Mouse (Mus musculus) embryonic facial prominence, embryonic 11.5 days (tissue): ENCODE measurements around the gene Sv2b. TPM values are rescaled to one million over a fixed set of nuclear protein-coding genes. Genes with fewer than 3 reads are reported as not detected.

ENCODE experiments used
- ATAC-seq: fragments of 200-750 bp; cut with Nextera tagmentation; replicated peaks from 2 replicates; pipeline ENCODE4 v1.8.0; 2017; ENCODE audit warnings: low read depth; ENCODE audit not compliant: insufficient number of reproducible peaks, low FRiP score, low TSS enrichment
- DNase-seq: peaks from one replicate; pipeline ENCODE4 v3.0.0-alpha.2; 2015; ENCODE audit warnings: low spot score
- H3K27ac ChIP-seq: fragments of 300-500 bp; sonication (generic); replicated peaks from 2 replicates; pipeline ENCODE4 v1.5.1; 2014; ENCODE audit warnings: mild to moderate bottlenecking, low read depth, low read length, control low read depth
- H3K27me3 ChIP-seq: fragments of 300-500 bp; sonication (generic); 2 replicates; pipeline ENCODE4 v1.6.1; 2014; ENCODE audit warnings: mild to moderate bottlenecking, low read length, moderate library complexity, mixed read lengths; ENCODE audit not compliant: control insufficient read depth, insufficient read depth
- H3K36me3 ChIP-seq: fragments of 300-500 bp; sonication (generic); replicated peaks from 2 replicates; pipeline ENCODE4 v1.6.1; 2014; ENCODE audit warnings: low read depth, mild to moderate bottlenecking, low read length, moderate library complexity, mixed read lengths; ENCODE audit not compliant: control insufficient read depth, insufficient read depth
- H3K4me1 ChIP-seq: fragments of 300-500 bp; sonication (generic); 2 replicates; pipeline ENCODE4 v1.6.1; 2014; ENCODE audit warnings: low read length, mixed read lengths; ENCODE audit not compliant: control insufficient read depth, insufficient read depth
- H3K4me2 ChIP-seq: fragments of 300-500 bp; sonication (generic); 2 replicates; pipeline ENCODE4 v1.6.1; 2014; ENCODE audit warnings: low read depth, mild to moderate bottlenecking, control low read depth, low read length, moderate library complexity
- H3K4me3 ChIP-seq: fragments of 300-500 bp; sonication (generic); 2 replicates; pipeline ENCODE4 v1.5.1; 2014; ENCODE audit warnings: low read depth, low read length, control low read depth
- H3K9ac ChIP-seq: fragments of 300-500 bp; sonication (generic); replicated peaks from 2 replicates; pipeline ENCODE4 v1.6.1; 2014; ENCODE audit warnings: mild to moderate bottlenecking, control low read depth, low read length
- H3K9me3 ChIP-seq: fragments of 300-500 bp; sonication (generic); replicated peaks from 2 replicates; pipeline ENCODE4 v1.6.1; 2016; ENCODE audit warnings: mild to moderate bottlenecking, low read length, inconsistent platforms, mixed read lengths; ENCODE audit not compliant: control insufficient read depth
- WGBS: fragments of 180-500 bp; shearing (Covaris S2); extraction: QIAGEN DNeasy Blood & Tissue Kit; methylation state at CpG from one replicate; pipeline ENCODE4 v1.1.7; 2014; 5-methylcytosine and 5-hydroxymethylcytosine counted together
- polyA plus RNA-seq: library from polyadenylated mRNA; unstranded; fragments of >200 nt; fragmentation: Nextera tagmentation; extraction: Ambion mirVana; gene quantifications from 2 replicates; pipeline ENCODE4 v1.2.1, GENCODE M21; 2014

The Sv2b gene
- polyA plus RNA-seq, 1 experiment from 2014 or later = 0.46 TPM

GRCm38 (mm10) chr7:75287237-75287636 is 21.8 kb downstream of the Sv2b start:
- no peak overlapping the region for H3K27ac ChIP-seq
- no peak overlapping the region for H3K4me3 ChIP-seq
- 91% methylated on average over 6 of the region's 6 CpGs for WGBS
- no peaks in the 10 kb centered on the region for H3K27me3 ChIP-seq
- no peaks in the 10 kb centered on the region for H3K9me3 ChIP-seq
- no peak overlapping the region for H3K4me2 ChIP-seq
- no peaks in the 10 kb centered on the region for H3K36me3 ChIP-seq
- no peaks in the 10 kb centered on the region for H3K4me1 ChIP-seq
- no peak overlapping the region for H3K9ac ChIP-seq
- no peak for ATAC-seq
- DNase-seq = no peak

- DNase-seq (no peak), ATAC-seq (no peak)
- Histone ChIP-seq H3K9ac (no peak overlapping the region), H3K4me2 (no peak overlapping the region), H3K27me3 (no peaks in the 10 kb centered on the region), H3K36me3 (no peaks in the 10 kb centered on the region), H3K4me3 (no peak overlapping the region), H3K4me1 (no peaks in the 10 kb centered on the region), H3K27ac (no peak overlapping the region), H3K9me3 (no peaks in the 10 kb centered on the region)
- 79% methylated on average over 3 of the region's 3 CpGs for WGBS
These were observed 26.1 kb downstream of the Sv2b start for GRCm38 (mm10) chr7:75282951-75283350.

- no peaks in the 10 kb centered on the region for H3K36me3 ChIP-seq
- no peak overlapping the region for H3K27ac ChIP-seq
- no peaks in the 10 kb centered on the region for H3K9me3 ChIP-seq
- DNase-seq = no peak
- H3K4me2 ChIP-seq = no peak overlapping the region
- no peak for ATAC-seq
- H3K4me3 ChIP-seq = no peak overlapping the region
- H3K4me1 ChIP-seq = no peaks in the 10 kb centered on the region
- WGBS = 66% methylated on average over 3 of the region's 3 CpGs
- H3K27me3 ChIP-seq = no peaks in the 10 kb centered on the region
- H3K9ac ChIP-seq = no peak overlapping the region
These were observed 26.9 kb downstream of the Sv2b start for GRCm38 (mm10) chr7:75282080-75282650.

- Histone ChIP-seq H3K27me3 (no peaks in the 10 kb centered on the region), H3K27ac (no peak overlapping the region), H3K9ac (no peak overlapping the region), H3K4me2 (no peak overlapping the region), H3K36me3 (no peaks in the 10 kb centered on the region), H3K9me3 (no peaks in the 10 kb centered on the region), H3K4me3 (no peak overlapping the region), H3K4me1 (no peaks in the 10 kb centered on the region)
- no peak for DNase-seq
- no peak for ATAC-seq
- 80% methylated on average over 4 of the region's 4 CpGs for WGBS
These were observed 28.0 kb downstream of the Sv2b start for GRCm38 (mm10) chr7:75281106-75281505.

GRCm38 (mm10) chr7:75277847-75278246 is 31.2 kb downstream of the Sv2b start:
- Histone ChIP-seq H3K9ac (no peak overlapping the region), H3K4me1 (no peaks in the 10 kb centered on the region), H3K9me3 (no peaks in the 10 kb centered on the region), H3K27ac (no peak overlapping the region), H3K4me3 (no peak overlapping the region), H3K27me3 (no peaks in the 10 kb centered on the region), H3K36me3 (no peaks in the 10 kb centered on the region), H3K4me2 (no peak overlapping the region)
- WGBS = 14% methylated on average over 3 of the region's 3 CpGs
- DNase-seq (no peak), ATAC-seq (no peak)

- Histone ChIP-seq H3K27me3 (no peaks in the 10 kb centered on the region), H3K9me3 (no peaks in the 10 kb centered on the region), H3K9ac (no peak overlapping the region), H3K4me1 (no peaks in the 10 kb centered on the region), H3K36me3 (no peaks in the 10 kb centered on the region), H3K4me2 (no peak overlapping the region), H3K27ac (no peak overlapping the region), H3K4me3 (no peak overlapping the region)
- ATAC-seq (no peak), DNase-seq (no peak)
These were observed 32.3 kb downstream of the Sv2b start for GRCm38 (mm10) chr7:75276739-75277138.

GRCm38 (mm10) chr7:75274518-75274917 is 34.5 kb downstream of the Sv2b start:
- no peaks in the 10 kb centered on the region for H3K27me3 ChIP-seq
- WGBS = 66% methylated on average over 3 of the region's 3 CpGs
- H3K9me3 ChIP-seq = no peaks in the 10 kb centered on the region
- H3K36me3 ChIP-seq = no peaks in the 10 kb centered on the region
- H3K27ac ChIP-seq = no peak overlapping the region
- DNase-seq = no peak
- no peak overlapping the region for H3K4me3 ChIP-seq
- no peaks in the 10 kb centered on the region for H3K4me1 ChIP-seq
- no peak overlapping the region for H3K9ac ChIP-seq
- no peak for ATAC-seq
- H3K4me2 ChIP-seq = no peak overlapping the region

- Histone ChIP-seq H3K27ac (no peak overlapping the region), H3K4me2 (no peak overlapping the region), H3K4me1 (no peaks in the 10 kb centered on the region), H3K27me3 (no peaks in the 10 kb centered on the region), H3K36me3 (no peaks in the 10 kb centered on the region), H3K9ac (no peak overlapping the region), H3K9me3 (no peaks in the 10 kb centered on the region), H3K4me3 (no peak overlapping the region)
- no peak for ATAC-seq
- DNase-seq = no peak
- 64% methylated on average over 2 of the region's 2 CpGs for WGBS
These were observed 35.4 kb downstream of the Sv2b start for GRCm38 (mm10) chr7:75273633-75274032.
